Mouse (Mus musculus) cortical plate, adult 2 months (tissue): ENCODE results near the gene Trim54. TPM values are rescaled to one million over a fixed set of nuclear protein-coding genes. Genes with fewer than 3 reads are reported as not detected.
A peak's percentile ranks its signal among the peaks of the same experiment; 100 is the strongest.

Experiments used
- H3K27ac ChIP-seq: fragments of 200-500 bp; 2 replicates; pipeline ENCODE4 v1.5.1; 2012; ENCODE audit warnings: low read length, control low read depth, inconsistent platforms; ENCODE audit not compliant: insufficient read depth
- H3K4me1 ChIP-seq: fragments of 200-500 bp; 2 replicates; pipeline ENCODE4 v1.6.1; 2011; ENCODE audit warnings: low read length; ENCODE audit not compliant: control insufficient read depth, insufficient read depth
- H3K4me3 ChIP-seq: fragments of 200-500 bp; 2 replicates; pipeline ENCODE4 v1.5.1; 2011; ENCODE audit warnings: mild to moderate bottlenecking, low read length, control low read depth; ENCODE audit not compliant: insufficient read depth
- CTCF ChIP-seq: fragments of 200-500 bp; IDR thresholded peaks from 2 replicates; pipeline ENCODE4 v1.5.1; 2011; ENCODE audit warnings: mild to moderate bottlenecking, control low read depth, low read length; ENCODE audit not compliant: insufficient read depth; ENCODE audit errors: extremely low read depth
- POLR2A ChIP-seq: fragments of 200-500 bp; IDR thresholded peaks from 2 replicates; pipeline ENCODE4 v1.6.1; 2011; ENCODE audit warnings: mild to moderate bottlenecking, low read length, control low read depth; ENCODE audit not compliant: insufficient read depth; ENCODE audit errors: extremely low read depth
- polyA plus RNA-seq: library from polyadenylated mRNA; depleted of rRNA; stranded (reverse); fragments of >200 nt; gene quantifications from 2 replicates; pipeline ENCODE4 v1.2.3, GENCODE M21; 2012

Gene Trim54
- polyA plus RNA-seq, 1 experiment = 0.21 TPM

DNA sequence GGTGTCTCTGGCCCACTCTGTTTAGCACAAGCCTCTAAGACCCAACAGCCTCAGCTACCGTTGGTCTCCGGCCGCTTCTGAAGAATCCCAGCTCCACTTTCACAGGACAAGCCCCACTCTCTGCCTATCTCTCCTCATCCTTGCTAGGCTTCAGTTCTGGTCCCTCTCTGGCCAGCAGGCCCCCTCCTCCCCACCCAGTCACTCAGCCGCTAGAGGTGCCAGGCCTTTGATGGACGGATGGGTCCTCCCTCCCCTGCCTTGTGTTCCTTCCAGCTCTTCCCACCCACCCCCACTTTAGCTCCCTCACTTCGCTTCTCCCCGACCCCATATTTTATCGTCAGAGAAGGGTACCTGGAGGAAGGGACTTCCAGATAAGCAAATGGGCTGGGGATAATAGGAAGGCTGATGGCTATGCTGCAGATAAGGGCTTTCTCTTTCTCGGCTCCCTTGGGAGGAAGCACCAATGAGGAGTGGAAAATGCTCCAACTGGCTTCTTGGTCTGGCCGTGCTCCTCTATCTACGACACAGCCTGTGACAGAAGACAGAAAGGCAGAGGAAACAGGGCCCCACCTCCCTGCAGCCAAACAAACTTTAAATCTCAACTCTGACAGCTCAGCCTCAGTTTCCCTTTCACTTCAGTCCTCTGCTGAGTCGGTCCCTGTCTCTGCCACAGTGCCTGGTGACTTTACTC, 33.4 kb upstream of the Trim54 start:
- peaks cover 4% of the 10 kb centered on the region for H3K4me1 ChIP-seq
- H3K4me3 ChIP-seq = no peak overlapping the region
- TF ChIP-seq CTCF (no peak), POLR2A (no peak)
- no peak overlapping the region for H3K27ac ChIP-seq

GRCm38 (mm10) chr5:31083949-31084348, 32.6 kb upstream of the Trim54 start:
- no peak overlapping the region for H3K4me3 ChIP-seq
- peaks cover 4% of the 10 kb centered on the region for H3K4me1 ChIP-seq
- no peak for TF ChIP-seq POLR2A
- no peak for TF ChIP-seq CTCF
- H3K27ac ChIP-seq = no peak overlapping the region

GRCm38 (mm10) chr5:31086606-31087005, 29.9 kb upstream of the Trim54 start:
- H3K4me3 ChIP-seq = no peak overlapping the region
- H3K27ac ChIP-seq = no peak overlapping the region
- TF ChIP-seq CTCF (no peak), POLR2A (no peak)
- no peaks in the 10 kb centered on the region; the same call in none of the 2 replicates for H3K4me1 ChIP-seq

- H3K4me1 ChIP-seq = no peaks in the 10 kb centered on the region; the same call in none of the 2 replicates
- H3K4me3 ChIP-seq = no peak overlapping the region
- H3K27ac ChIP-seq = no peak overlapping the region
- no peak for TF ChIP-seq CTCF
- TF ChIP-seq POLR2A = no peak
Measured at GRCm38 (mm10) chr5:31087131-31087530, 29.4 kb upstream of the Trim54 start.

DNA sequence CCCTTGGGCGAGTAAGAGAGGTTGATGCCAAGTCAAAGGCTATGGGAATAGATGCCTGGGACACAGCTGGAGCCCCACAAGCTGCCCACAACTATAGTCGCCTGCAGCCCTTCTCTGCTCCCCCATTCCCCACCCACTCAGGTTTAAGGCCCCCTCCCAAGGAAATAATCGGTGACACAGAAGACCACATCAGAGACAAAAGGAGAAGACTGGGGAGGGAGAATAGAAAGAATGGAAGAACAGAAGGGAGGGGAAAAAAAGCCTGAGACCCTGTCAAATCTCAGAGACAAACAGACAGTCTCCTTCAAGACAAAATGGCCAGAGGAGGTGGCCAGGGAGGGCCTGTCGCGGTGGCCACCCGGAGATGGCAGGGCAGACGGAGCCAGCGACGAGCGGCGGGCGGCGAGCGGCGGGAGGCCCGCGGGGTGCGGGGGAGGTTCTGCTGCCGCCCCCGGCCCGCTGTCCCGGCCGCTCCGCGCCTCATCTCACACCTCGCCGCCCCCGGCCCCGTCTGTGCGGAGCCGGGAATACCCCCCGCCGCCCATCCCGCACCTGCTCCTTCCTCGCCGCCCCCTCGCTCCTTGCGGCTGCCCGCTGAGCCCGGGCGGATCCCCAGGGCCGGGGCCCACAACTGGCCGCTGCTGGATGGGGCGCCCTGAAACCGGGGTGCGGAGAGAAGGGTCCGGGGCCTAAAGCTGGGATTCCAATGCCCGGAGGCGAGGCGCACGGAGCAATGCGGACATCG, 24.1 kb upstream of the Trim54 start:
- Histone ChIP-seq H3K4me1 (no peaks in the 10 kb centered on the region), H3K4me3 (peak overlapping the region; percentile 52), H3K27ac (peak overlapping the region; percentile 87)
- TF ChIP-seq CTCF (no peak), POLR2A (no peak)

DNA sequence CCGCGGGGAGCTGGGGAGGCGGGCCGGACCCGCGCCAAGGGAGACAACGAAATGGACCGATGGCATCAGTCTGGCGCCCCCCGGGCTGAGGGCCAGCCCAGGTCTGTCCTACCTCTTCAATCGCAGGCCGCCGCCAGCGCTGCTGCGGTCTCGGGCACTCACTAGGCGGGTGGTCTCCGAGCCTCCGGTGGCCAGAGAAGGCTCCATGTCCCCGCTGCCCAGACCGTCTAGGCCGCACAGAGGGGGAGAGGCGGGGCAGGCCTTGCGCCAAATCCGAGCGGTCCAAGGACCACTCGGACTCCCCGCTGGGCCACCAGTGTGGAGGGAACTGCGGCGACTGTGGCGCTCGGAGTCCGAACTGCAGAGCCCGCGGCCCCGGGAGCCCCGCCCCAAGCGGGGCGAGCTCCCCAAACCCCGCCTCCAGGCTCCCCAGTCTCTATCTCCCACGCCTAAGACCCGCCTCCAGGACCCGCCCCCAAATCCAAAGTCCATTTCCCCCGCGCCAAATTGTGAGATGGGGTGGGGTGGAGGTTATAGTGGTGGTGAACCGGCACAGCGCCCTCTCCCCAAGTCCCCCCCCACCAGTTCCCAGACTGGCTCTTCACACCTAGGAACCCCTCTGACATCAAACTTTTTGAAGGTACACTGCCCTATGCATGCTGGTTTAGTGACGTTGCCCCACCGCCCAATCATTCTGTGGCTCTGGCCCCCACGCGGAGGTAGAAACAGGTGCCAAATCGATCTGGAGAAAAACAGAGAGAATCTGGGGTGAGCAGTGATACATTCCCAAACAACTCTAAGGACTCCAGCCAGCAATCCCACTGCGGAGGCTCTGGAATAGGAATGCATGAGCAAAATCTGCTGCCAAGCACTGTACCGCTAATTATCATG, 23.1 kb upstream of the Trim54 start:
- 0 out of 2 replicates have a peak, but pooled peaks have one; percentile 39 for TF ChIP-seq POLR2A
- TF ChIP-seq CTCF = no peak
- H3K4me3 ChIP-seq = peak overlapping the region; percentile 52
- H3K4me1 ChIP-seq = no peaks in the 10 kb centered on the region
- H3K27ac ChIP-seq = peak overlapping the region; percentile 87

DNA sequence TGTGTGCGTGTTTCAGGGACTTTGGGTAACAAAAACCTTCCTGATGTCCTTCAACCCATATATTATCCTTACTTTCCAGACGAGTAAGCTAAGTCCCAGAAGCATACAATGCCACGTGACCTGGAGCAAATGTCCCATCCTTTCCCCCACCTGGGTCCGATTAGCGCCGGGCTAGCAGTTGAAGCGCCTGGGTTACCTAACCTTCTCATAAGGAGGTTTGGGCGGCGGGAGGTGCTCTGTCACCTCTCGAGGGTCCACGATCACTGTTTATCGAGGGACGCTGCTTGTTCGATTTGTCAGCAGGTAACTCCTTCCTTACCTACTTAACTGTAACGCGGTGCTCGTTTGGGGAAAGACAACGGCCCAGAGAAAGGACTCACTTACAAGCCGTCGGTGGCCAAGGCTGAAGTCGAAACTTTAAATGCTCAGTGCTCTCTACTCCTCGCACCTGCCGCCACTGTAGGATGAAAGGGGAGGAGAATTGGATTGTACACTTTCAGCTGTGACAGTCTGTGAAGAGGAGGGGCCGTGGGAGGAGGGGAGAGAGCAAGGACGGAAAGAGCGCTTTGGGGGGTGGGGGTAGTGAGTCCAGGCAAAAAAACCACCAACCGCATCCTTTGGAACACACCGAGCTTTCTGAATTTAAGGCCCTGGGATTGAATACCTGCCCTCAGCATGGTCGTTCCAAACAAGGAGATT, 22.3 kb upstream of the Trim54 start:
- H3K4me3 ChIP-seq = peak overlapping the region; percentile 52
- H3K4me1 ChIP-seq = no peaks in the 10 kb centered on the region
- no peak for TF ChIP-seq CTCF
- TF ChIP-seq POLR2A = no peak
- no peak overlapping the region for H3K27ac ChIP-seq

GRCm38 (mm10) chr5:31094799-31095691, 21.5 kb upstream of the Trim54 start:
- peak overlapping the region; percentile 3; the same call in 1 of the 2 replicates for H3K4me3 ChIP-seq
- no peaks in the 10 kb centered on the region for H3K4me1 ChIP-seq
- H3K27ac ChIP-seq = no peak overlapping the region
- TF ChIP-seq CTCF (no peak), POLR2A (no peak)

GRCm38 (mm10) chr5:31095711-31096480, 20.6 kb upstream of the Trim54 start:
- TF ChIP-seq CTCF (no peak), POLR2A (no peak)
- Histone ChIP-seq H3K27ac (no peak overlapping the region), H3K4me1 (no peaks in the 10 kb centered on the region), H3K4me3 (peak overlapping the region; percentile 3; the same call in 1 of the 2 replicates)
